Mouse (Mus musculus): ENCODE data around the gene Vac14.

Gene Vac14

DNA sequence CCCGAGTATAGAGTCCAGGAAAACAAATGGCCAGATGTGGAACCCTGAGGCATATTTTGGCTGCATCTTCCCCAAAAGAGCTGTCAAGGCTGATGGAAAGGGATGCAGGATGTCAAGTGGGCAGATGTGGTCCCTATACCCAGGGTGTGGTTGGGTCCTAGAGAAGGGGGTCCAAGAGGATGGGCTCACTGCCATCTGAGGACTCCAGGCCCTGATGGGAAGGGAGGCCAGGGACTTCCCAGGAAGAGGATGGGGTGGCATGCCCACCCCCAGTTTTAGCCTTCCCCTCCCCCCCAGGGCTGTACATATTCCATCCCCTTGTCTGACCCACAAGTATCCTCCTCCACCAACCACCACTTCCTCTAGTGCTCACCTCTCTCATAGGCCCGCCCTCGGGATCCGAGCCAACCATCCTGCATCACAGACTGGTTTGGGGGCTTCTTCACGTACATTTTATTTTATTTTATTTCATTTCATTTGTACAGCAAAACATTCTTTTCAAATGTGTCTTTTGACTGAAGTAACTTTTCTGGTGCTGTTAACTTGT, 122.3 kb downstream of the Vac14 start:
- CTCF ChIA-PET, result no interaction called here

DNA sequence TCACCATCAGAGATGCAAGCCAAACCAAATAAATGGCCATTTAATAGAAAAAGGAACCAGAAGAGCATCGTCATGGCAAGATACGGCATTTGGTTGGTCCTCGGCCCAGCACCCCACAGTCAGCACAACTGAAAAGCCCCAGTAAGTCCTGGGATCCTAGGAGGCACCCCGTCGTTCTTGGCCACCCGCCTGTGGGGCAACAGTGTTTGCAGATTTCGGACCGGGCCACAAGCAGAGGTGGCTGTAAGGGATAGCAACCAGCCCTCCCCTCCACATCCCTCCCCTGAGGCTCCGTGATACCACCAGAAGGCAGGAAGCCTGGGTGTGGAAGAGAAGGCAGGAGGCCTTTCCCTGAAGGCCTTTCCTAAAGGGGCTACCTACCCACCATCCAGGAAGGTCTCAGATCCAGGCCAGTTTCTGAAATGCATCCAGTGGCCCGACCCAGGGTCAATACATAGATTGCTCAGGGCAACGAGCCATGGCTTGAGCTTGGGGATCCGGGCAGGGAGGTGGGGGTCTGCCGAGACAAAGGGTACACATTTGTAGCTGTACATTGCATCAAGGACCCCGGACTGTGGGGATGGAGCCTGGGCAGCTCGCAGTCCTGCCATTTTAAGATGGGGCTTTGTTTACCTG, 123.5 kb downstream of the Vac14 start:
- POLR2A ChIA-PET, result interaction anchor here in 3 of 4 experiments (0.7 to 5.8 kb wide), 22 partner anchors 9 to 292 kb away, joined by 3 to 32 read pairs (median 4); partner anchors contain the start of genes Ddx19b (in 1 of the 3), Il34 (in 1 of the 3) and Mtss1l (in 1 of the 3)
- CTCF ChIA-PET, result interaction anchor here in 1 of 4 experiments (1.0 kb wide), 1 partner anchor 15 kb away, joined by 3 read pairs; no protein-coding TSS in a partner anchor

More for the DNA sequence above, 122.3 kb downstream of the Vac14 start:
- POLR2A ChIA-PET, result interaction anchor here in 1 of 4 experiments (1.4 to 1.8 kb wide), 2 partner anchors 20 to 139 kb away, joined by 3 to 4 read pairs; partner anchors contain the start of gene Mtss1l

DNA sequence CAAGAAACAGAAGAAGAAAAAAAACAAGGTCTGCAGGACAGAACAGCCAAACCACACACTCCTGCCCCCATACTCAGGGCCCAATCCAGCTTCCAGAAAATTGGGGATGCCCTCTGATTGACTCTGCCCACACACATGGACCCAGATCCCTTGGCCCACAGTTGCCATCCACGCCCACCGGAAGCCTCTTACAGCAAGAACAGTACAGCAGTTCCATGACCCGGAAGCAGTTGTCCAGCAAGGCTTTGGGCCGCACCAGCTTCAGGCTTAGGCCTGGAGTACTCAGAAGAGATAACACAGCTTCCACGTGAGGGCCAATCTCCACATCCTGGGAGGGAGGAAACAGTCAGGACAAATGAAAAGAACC, 124.0 kb downstream of the Vac14 start:
- ChIA-PET CTCF (no interaction called here), POLR2A (interaction anchor here in 3 of 4 experiments (0.7 to 5.8 kb wide), 24 partner anchors 10 to 291 kb away, joined by 3 to 32 read pairs (median 4); partner anchors contain the start of genes Ddx19b (in 1 of the 3), Il34 (in 1 of the 3) and Mtss1l (in 1 of the 3))

DNA sequence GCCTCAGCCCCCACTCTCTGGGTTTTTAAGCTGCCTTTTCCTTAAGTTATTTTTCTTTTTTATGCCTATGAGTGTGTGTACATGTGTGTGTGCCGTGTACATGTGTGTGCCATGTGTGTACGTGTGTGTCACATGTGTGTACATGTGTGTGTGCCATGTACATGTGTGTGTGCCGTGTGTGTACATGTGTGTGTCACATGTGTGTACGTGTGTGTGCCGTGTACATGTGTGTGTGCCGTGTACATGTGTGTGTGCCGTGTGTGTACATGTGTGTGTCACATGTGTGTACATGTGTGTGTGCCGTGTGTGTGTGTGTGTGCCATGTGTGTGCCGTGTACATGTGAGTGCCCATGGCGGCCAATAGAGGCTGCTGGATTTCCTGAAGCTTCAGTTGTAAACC, 126.8 kb downstream of the Vac14 start:
- ChIA-PET POLR2A (interaction anchor here in 2 of 4 experiments (0.8 to 5.8 kb wide), 10 partner anchors 10 to 311 kb away, joined by 3 to 32 read pairs (median 4); partner anchors contain the start of genes Exosc6 (in 1 of the 2) and Mtss1l (in 1 of the 2)), CTCF (no interaction called here)

DNA sequence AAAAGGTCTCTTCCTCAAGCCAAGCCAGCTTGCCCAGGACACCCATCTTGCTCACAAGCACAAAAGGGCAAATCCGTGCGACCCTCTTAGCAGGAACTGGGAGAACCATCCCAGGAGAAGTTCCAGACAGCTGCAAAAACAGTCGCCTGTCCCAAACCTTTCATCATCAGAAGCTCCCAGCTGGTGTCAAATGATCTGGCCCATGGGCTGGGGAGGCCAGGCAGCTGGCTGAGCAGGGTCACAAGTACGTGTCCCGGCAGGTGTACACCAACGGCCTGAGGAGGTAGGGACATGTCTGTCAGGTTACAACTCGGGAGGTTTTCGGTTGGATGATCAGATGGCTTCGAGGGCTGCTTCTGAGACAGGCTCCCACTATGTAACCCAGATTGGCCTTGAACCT, 128.3 kb downstream of the Vac14 start:
- CTCF ChIA-PET, result interaction anchor here in 2 of 4 experiments (0.7 to 1.4 kb wide), 2 partner anchors 20 to 110 kb away, joined by 3 to 4 read pairs; no protein-coding TSS in a partner anchor

DNA sequence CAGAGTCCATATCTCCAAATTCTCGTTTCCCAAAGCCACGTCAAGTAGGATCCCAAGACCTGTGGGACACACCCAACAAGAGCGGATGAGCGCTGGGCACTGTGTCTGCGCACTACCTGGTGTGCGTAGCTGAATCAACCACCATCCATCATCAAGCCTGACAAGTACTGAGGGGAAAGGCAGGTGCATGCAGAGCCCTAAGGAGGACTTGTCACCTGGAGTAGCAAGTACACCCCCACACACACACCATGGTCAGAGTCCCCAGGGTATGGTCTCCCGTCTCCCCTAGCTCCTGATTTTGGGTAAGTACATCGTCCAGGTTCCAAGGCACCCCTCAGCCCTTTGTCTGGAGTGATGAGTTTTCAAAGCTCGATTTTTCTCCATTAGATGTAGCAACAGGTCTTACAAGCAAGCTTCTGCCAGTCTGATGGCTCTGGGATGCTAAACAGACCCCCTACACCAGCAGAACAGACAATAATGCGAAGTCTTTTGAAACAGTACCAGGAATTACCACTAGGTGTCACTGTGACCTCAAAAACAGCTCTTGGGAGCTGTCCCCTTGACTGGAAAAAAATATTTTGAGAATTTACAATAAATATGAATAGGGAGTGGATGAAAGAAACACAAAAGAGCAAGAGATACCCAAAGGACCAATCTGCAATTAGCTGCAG, 131.2 kb downstream of the Vac14 start:
- CTCF ChIA-PET, result interaction anchor here (0.5 to 1.8 kb wide), 53 partner anchors 10 to 682 kb away, joined by 3 to 10 read pairs (median 4); partner anchors contain the start of genes Il34 (in 3 of the 4), Clec18a (in 1 of the 4), Cog4 (in 1 of the 4) and Exosc6 (in 1 of the 4)
- POLR2A ChIA-PET, result interaction anchor here (0.5 to 2.3 kb wide), 19 partner anchors 11 to 550 kb away, joined by 3 to 10 read pairs (median 4); partner anchors contain the start of genes Il34 (in 2 of the 4), Cog4 (in 1 of the 4), Ddx19a (in 1 of the 4) and Rfwd3 (in 1 of the 4)

More for the DNA sequence above, 128.3 kb downstream of the Vac14 start:
- POLR2A ChIA-PET, result interaction anchor here in 3 of 4 experiments (0.7 to 5.8 kb wide), 9 partner anchors 8 to 251 kb away, joined by 4 to 32 read pairs (median 5); partner anchors contain the start of genes Ddx19a (in 1 of the 3) and Mtss1l (in 1 of the 3)

DNA sequence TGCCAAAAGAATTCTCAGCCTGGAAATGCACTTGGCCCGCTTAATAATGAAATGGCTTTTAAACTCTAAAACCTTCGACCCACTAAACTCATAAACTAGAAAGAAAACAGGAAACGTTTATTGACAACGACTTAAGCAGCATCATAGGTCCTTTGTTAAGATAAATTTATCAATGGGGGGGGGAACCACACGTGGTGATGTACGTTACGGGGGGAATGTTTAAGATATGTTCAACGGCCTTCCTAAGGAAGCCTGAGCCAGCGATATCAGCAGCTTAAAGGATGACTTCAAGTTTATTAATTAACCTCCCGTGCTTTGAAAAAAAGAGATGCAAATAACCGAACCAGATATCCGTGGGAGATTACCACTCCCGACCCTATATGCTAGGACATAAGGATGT, 131.9 kb downstream of the Vac14 start:
- POLR2A ChIA-PET, result interaction anchor here (0.6 to 2.3 kb wide), 17 partner anchors 10 to 343 kb away, joined by 3 to 10 read pairs (median 4); partner anchors contain the start of genes Il34 (in 2 of the 4), Cog4 (in 1 of the 4), Ddx19a (in 1 of the 4) and Sf3b3 (in 1 of the 4)
- CTCF ChIA-PET, result interaction anchor here (0.6 to 1.8 kb wide), 44 partner anchors 9 to 600 kb away, joined by 3 to 10 read pairs (median 4); partner anchors contain the start of genes Il34 (in 3 of the 4), Cog4 (in 1 of the 4) and Sf3b3 (in 1 of the 4)

DNA sequence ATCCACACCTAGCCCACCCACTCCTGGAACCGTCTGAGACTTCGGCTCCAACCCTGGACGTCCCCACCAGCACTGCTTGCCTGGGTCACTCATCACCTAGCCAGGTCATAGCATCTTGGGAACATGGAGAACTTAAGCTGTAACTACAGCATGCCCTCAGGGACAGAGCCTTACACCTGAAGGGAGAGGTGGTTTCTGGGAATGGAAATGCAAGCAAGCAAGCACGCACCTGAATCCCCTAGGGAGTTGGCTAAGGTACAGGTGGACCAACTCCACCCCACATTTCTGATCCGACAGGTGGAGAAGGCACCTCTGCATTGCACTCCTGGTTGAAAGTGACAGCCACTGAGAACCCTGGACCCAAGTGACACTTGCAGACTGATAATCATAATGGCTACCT, 133.1 kb downstream of the Vac14 start:
- CTCF ChIA-PET, result interaction anchor here in 1 of 4 experiments (1.3 kb wide), 1 partner anchor 16 kb away, joined by 4 read pairs; no protein-coding TSS in a partner anchor
- POLR2A ChIA-PET, result interaction anchor here in 1 of 4 experiments (1.3 to 2.2 kb wide), 2 partner anchors 9 to 100 kb away, joined by 3 to 14 read pairs; no protein-coding TSS in a partner anchor

DNA sequence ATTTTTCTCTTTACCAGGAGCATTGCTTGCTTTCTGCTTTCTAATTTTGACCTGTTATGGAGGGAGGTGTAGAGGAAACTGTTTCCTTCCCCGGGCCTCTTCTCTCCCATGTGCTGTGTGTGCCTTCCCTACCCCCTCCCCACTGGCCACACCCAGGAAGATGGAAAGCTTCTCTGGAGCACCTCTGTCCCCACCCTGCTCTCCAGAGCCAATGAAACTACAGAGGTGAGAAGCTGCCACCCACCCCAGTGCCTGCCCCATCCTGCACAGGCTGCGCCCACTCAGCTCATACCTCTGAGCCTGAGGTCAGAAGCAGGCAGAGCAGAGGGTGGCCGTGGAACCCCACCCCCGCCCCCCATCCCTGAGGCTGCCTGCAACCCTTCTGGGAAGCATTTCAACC, 136.3 kb downstream of the Vac14 start:
- ChIA-PET CTCF (interaction anchor here (0.5 to 2.4 kb wide), 10 partner anchors 8 to 511 kb away, joined by 3 to 7 read pairs (median 3); partner anchors contain the start of gene Il34 (in 1 of the 4)), POLR2A (interaction anchor here in 3 of 4 experiments (0.6 to 5.1 kb wide), 42 partner anchors 9 to 1470 kb away, joined by 3 to 53 read pairs (median 4); partner anchors contain the start of genes Cog4 (in 2 of the 3), Exosc6 (in 2 of the 3), Sf3b3 (in 2 of the 3) and Aars (in 1 of the 3))

DNA sequence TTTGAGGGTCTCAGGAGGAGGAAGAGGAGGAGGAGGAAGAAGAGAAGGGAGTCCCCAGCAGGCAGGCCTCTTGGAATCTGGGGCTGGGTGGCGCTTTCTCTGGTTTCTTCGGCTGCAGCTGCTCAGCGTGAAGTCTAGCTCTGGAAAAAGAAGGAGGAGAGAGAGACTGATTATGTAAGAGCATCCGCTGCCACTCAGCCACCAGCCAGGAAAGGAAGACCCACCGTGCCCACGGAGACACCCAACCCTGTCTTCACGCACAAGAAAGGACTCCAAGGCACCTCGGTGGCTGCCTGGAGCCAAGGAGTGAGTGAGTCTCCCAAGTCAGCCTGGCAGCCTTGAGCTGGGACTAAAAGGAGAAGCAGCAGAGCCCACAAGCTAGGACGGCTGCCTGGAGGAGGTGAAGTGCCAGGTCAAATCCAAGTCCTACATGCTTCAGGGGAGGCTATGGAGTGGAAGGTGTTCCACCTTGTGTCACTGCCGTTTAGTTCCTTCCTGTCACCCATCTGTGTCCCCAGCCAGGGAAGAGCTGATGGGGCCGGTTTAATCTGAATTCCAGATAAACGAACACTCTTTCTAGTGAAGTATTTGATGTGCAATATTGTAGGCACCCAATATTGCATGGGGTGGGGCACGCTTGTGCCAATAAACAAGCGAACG, 137.3 kb downstream of the Vac14 start:
- CTCF ChIA-PET, result interaction anchor here (0.5 to 2.4 kb wide), 13 partner anchors 11 to 1166 kb away, joined by 3 to 8 read pairs (median 5); partner anchors contain the start of gene Il34 (in 1 of the 4)
- POLR2A ChIA-PET, result interaction anchor here (0.6 to 5.1 kb wide), 61 partner anchors 9 to 544 kb away, joined by 3 to 53 read pairs (median 4); partner anchors contain the start of genes Aars (in 2 of the 4), Cog4 (in 2 of the 4), Exosc6 (in 2 of the 4) and Il34 (in 2 of the 4)

DNA sequence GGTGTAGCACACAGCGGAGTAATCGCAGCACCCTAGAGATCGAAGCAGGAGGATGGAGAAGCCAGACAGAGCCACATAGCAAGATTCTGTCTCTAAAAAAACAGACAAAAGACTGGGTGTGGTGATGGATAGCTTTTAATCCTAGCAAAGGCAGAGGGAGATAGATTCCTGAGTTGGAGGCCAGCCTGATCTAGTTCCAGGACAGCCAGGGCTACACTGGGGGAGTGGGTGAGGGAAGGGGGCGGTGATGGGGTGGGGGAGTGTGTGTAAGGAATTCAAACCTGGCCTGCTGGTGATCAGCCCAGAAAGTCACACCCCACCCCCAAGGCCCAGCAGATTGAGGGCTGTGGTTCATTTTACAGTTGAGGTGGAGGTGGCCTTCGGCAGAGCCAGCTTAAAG, 137.8 kb downstream of the Vac14 start:
- ChIA-PET CTCF (interaction anchor here (0.5 to 2.4 kb wide), 12 partner anchors 11 to 1166 kb away, joined by 3 to 8 read pairs (median 4); no protein-coding TSS in a partner anchor), POLR2A (interaction anchor here (0.6 to 5.1 kb wide), 53 partner anchors 9 to 544 kb away, joined by 3 to 53 read pairs (median 4); partner anchors contain the start of genes Aars (in 2 of the 4), Cog4 (in 2 of the 4), Exosc6 (in 2 of the 4) and Il34 (in 2 of the 4))

DNA sequence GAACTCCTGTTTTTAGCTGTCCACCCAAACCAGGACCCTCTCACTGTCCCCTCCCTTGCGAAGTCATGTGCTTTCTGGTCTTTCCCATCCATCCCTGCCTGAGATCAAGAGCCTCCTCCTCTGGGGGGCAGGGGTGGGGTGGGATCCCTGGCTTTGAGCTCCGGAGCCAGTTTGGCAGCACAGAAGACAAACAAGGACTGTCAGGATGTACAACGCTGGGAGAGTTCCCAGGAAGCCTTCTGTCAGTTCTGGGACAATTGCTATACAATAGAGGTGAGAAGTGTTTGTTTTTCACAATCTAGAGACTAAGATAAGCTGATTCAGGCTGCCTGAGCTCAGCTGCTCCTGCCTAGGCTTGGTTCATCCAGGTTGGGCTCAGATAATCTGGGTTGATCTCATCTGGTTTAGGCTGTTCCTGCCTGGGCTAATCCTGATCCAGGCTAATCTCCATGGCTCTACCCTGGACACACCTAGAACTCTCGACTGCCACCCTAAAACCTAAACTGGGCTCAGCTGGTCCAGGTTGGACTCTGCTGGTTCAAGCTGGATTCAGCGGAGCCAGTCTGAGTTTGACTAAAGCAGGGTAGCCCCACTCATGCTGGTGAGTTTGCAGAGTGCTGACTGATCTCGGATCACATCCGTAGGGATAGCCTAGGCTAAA, 142.0 kb downstream of the Vac14 start:
- ChIA-PET POLR2A (interaction anchor here (0.6 to 3.9 kb wide), 46 partner anchors 9 to 539 kb away, joined by 3 to 26 read pairs (median 4); partner anchors contain the start of genes Cog4 (in 3 of the 4), Sf3b3 (in 3 of the 4), Aars (in 2 of the 4) and Il34 (in 2 of the 4)), CTCF (interaction anchor here in 3 of 4 experiments (0.5 to 2.6 kb wide), 8 partner anchors 11 to 999 kb away, joined by 3 to 10 read pairs (median 5); partner anchors contain the start of gene Rfwd3 (in 1 of the 3))

DNA sequence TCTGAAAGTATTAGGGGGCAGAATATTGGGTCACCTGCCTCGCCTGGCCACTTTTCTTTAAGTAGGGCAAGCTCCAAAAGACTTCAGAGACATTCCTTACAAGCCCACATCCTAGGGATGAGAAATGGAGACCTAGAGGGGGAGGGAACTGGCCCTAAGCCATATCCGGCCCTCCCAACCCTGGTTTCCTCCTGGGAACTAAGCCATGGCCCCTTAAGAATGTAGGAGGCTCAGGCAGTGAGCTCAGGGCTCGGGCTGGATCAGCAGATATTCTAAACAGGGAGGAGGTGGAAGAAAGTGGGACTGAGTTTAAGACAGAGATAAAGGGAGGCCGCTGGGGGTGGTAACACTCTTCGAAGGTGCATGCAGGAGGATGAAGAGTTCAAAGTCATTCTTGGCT, 142.8 kb downstream of the Vac14 start:
- POLR2A ChIA-PET, result interaction anchor here (0.6 to 3.9 kb wide), 40 partner anchors 9 to 531 kb away, joined by 3 to 26 read pairs (median 4); partner anchors contain the start of genes Cog4 (in 3 of the 4), Sf3b3 (in 3 of the 4), Aars (in 2 of the 4) and Il34 (in 1 of the 4)
- CTCF ChIA-PET, result interaction anchor here in 3 of 4 experiments (0.7 to 2.6 kb wide), 7 partner anchors 10 to 34 kb away, joined by 3 to 10 read pairs (median 4); no protein-coding TSS in a partner anchor

DNA sequence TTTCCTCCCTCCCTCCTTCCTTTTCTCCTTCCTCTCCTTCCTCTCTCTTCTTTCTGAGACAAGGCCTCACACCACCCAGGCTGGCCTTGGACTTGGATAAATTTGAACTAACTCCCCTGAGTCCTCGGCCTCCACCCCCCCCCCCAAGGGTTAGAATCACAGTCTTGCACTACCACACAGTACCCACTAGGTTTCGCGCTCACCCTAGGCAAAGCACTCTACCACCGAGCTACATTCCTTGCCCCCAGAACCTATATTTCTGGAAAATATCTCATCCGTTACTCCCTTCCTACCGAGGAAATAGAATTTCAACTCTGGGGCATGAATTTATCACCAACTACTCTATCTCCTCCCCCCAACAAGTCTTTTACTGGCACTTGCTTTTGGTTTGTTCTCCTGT, 143.6 kb downstream of the Vac14 start:
- CTCF ChIA-PET, result interaction anchor here in 3 of 4 experiments (0.6 to 2.6 kb wide), 16 partner anchors 8 to 1216 kb away, joined by 3 to 11 read pairs (median 4); no protein-coding TSS in a partner anchor
- POLR2A ChIA-PET, result interaction anchor here in 3 of 4 experiments (0.6 to 3.9 kb wide), 21 partner anchors 10 to 1351 kb away, joined by 3 to 26 read pairs (median 6); partner anchors contain the start of genes Cog4 (in 3 of the 3), Sf3b3 (in 3 of the 3), Aars (in 1 of the 3) and Rfwd3 (in 1 of the 3)

DNA sequence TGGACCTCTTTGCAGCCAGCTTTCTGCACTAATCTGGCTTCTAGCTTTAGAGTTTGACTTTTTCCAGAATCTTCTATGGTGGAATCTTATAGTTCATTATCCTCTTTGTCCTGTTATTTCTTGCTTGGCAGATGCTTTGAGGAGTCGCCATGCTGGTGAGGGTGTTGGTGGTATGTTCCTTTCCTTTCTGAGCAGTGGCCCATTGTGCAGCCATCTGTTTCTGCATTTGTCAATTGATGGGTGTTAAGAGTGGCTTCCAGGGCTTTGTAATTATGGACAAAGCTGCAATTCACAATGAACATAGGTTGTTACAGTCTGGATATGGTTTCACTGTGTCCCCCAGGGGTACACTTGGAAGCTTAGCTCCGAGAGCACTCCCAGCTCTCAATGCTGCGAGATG, 146.3 kb downstream of the Vac14 start:
- ChIA-PET CTCF (interaction anchor here in 1 of 4 experiments (0.6 kb wide), 1 partner anchor 394 kb away, joined by 4 read pairs; no protein-coding TSS in a partner anchor), POLR2A (interaction anchor here in 2 of 4 experiments (0.8 to 6.0 kb wide), 6 partner anchors 9 to 82 kb away, joined by 3 to 59 read pairs (median 6); partner anchors contain the start of genes Il34 (in 1 of the 2) and Sf3b3 (in 1 of the 2))

Data from embryonic stem cell, embryonic (primary cell).